16 mouse cellular contexts compared by ENCODE assay signal in genomic region chr10:58871149-58871820, GRCm38 (mm10). TPM values are rescaled to one million over a fixed set of nuclear protein-coding genes. Genes with fewer than 3 reads are reported as not detected.
DNase-seq lines count a peak whose midpoint lies in the region; ATAC-seq and TF ChIP-seq lines count a peak whose summit lies in the region.
"Had no signal": no experiment of that assay in that cellular context is flagged by ENCODE, and none has a peak within 500 bp of the region (broad histone marks: within the 10 kb centered on the region; RNA-seq: fewer than 3 reads in every experiment).

No protein-coding gene starts in this region.

- 37% methylated on average over 10 of the region's 10 CpGs for WGBS in forebrain, postnatal 0 days
- WGBS in neural tube, embryonic 15.5 days = 62% methylated on average over 10 of the region's 10 CpGs
- 75% methylated on average over 10 of the region's 10 CpGs for WGBS in liver, postnatal 0 days (ENCODE audit: insufficient replicate concordance)

- H3K4me3 ChIP-seq in forebrain, postnatal 0 days (ENCODE audit: low read depth, low read length) = no peak overlapping the region
- peak overlapping the region; percentile 17; the same call in 1 of the 2 replicates for H3K4me3 ChIP-seq in left cerebral cortex, adult 2 months
- H3K4me3 ChIP-seq in neural tube, embryonic 15.5 days (replicated peaks) = no peak overlapping the region
- H3K4me3 ChIP-seq in liver, postnatal 0 days (ENCODE audit: low read depth, low read length) = no peak overlapping the region
- H3K4me3 ChIP-seq: heart, embryonic 15.5 days; limb, embryonic 10.5 days; midbrain, embryonic 12.5 days had no signal

- no peak for TF ChIP-seq CTCF in forebrain, postnatal 0 days (IDR thresholded peaks at IDR 0.05; ENCODE audit: low read depth)
- no peak for TF ChIP-seq CTCF in left cerebral cortex, adult 2 months (IDR thresholded peaks at IDR 0.05)
- TF ChIP-seq CTCF in liver, postnatal 0 days (IDR thresholded peaks at IDR 0.05; ENCODE audit: low read depth) = no peak

- H3K36me3 ChIP-seq in forebrain, postnatal 0 days (ENCODE audit: insufficient read depth) = no peaks in the 10 kb centered on the region
- no peaks in the 10 kb centered on the region for H3K36me3 ChIP-seq in neural tube, embryonic 15.5 days
- no peaks in the 10 kb centered on the region for H3K36me3 ChIP-seq in liver, postnatal 0 days (replicated peaks; ENCODE audit: insufficient read depth, low read length)
- H3K36me3 ChIP-seq: heart, embryonic 15.5 days; limb, embryonic 10.5 days; midbrain, embryonic 12.5 days had no signal

- peak overlapping the region; percentile 84 for H3K27ac ChIP-seq in forebrain, postnatal 0 days (ENCODE audit: low read depth, low read length)
- peak overlapping the region; percentile 74 for H3K27ac ChIP-seq in left cerebral cortex, adult 2 months
- H3K27ac ChIP-seq in neural tube, embryonic 15.5 days (replicated peaks) = peak overlapping the region; percentile 49; the same call in 1 of the 2 replicates
- no peak overlapping the region for H3K27ac ChIP-seq in liver, postnatal 0 days (ENCODE audit: low read depth)
- H3K27ac ChIP-seq: heart, embryonic 15.5 days; limb, embryonic 10.5 days; midbrain, embryonic 12.5 days had no signal

- H3K9ac ChIP-seq in forebrain, postnatal 0 days = peak overlapping the region; percentile 37; the same call in 1 of the 2 replicates
- H3K9ac ChIP-seq in neural tube, embryonic 15.5 days (replicated peaks) = 0 out of 2 replicates have a peak overlapping the region, but pooled peaks have one; percentile 20
- no peak overlapping the region for H3K9ac ChIP-seq in liver, postnatal 0 days (replicated peaks)
- H3K9ac ChIP-seq: heart, embryonic 15.5 days; lung, embryonic 14.5 days; midbrain, embryonic 12.5 days had no signal

- peaks cover 34% of the 10 kb centered on the region for H3K4me1 ChIP-seq in forebrain, postnatal 0 days (ENCODE audit: insufficient read depth)
- H3K4me1 ChIP-seq in neural tube, embryonic 15.5 days = peaks cover 15% of the 10 kb centered on the region
- H3K4me1 ChIP-seq in liver, postnatal 0 days (ENCODE audit: insufficient read depth) = no peaks in the 10 kb centered on the region
- H3K4me1 ChIP-seq: heart, embryonic 15.5 days; limb, embryonic 10.5 days; midbrain, embryonic 12.5 days had no signal

- peak; percentile 67 for ATAC-seq in forebrain, postnatal 0 days
- ATAC-seq in neural tube, embryonic 15.5 days (ENCODE audit: low FRiP score) = 0 out of 2 replicates have a peak, but pooled peaks have one; percentile 26
- ATAC-seq in liver, postnatal 0 days = no peak
- ATAC-seq: Patski had no signal

- intact Hi-C loops in left cerebral cortex, adult 2 months (cut with DNase I) = loop anchor here (5.0 kb wide), 1 partner anchor 59 kb away; the partner anchor contains the start of gene Sh3rf3

- no peak for TF ChIP-seq EP300 in liver, postnatal 0 days (IDR thresholded peaks at IDR 0.05; ENCODE audit: low read depth)

- peak; percentile 50 for DNase-seq in layer of hippocampus, adult 11-12 months (ENCODE audit: low spot score)
- DNase-seq in layer of hippocampus, postnatal 36 days = no peak
- peak; percentile 57 for DNase-seq in forebrain, postnatal 0 days
- DNase-seq in left cerebral cortex, adult 2 months (ENCODE audit: extremely low spot score in 1 of 2, low spot score in 2 of 2) = peak; percentile 47 to 63
- DNase-seq in spleen, postnatal 36 days (ENCODE audit: low spot score in 2 of 2) = no peak
- no peak for DNase-seq in cerebellum, adult 11-12 months
- DNase-seq in liver, postnatal 0 days = no peak
- DNase-seq: adrenal gland, postnatal 25 days; gastrocnemius, postnatal 10 days; kidney, adult 2 months; lung, embryonic 14.5 days had no signal

- 0 out of 2 replicates have a peak overlapping the region, but pooled peaks have one; percentile 26 for H3K4me2 ChIP-seq in forebrain, postnatal 0 days (ENCODE audit: low read depth)
- H3K4me2 ChIP-seq in neural tube, embryonic 15.5 days = no peak overlapping the region
- H3K4me2 ChIP-seq in liver, postnatal 0 days (ENCODE audit: low read depth, low read length) = no peak overlapping the region
- H3K4me2 ChIP-seq: heart, embryonic 15.5 days; lung, embryonic 14.5 days; midbrain, embryonic 12.5 days had no signal

- no peaks in the 10 kb centered on the region for H3K27me3 ChIP-seq in forebrain, postnatal 0 days (ENCODE audit: insufficient read depth, low read length)
- H3K27me3 ChIP-seq in neural tube, embryonic 15.5 days (replicated peaks) = no peaks in the 10 kb centered on the region
- no peaks in the 10 kb centered on the region for H3K27me3 ChIP-seq in liver, postnatal 0 days (ENCODE audit: insufficient read depth, low read length)
- H3K27me3 ChIP-seq: heart, embryonic 15.5 days; midbrain, embryonic 12.5 days had no signal

- no peaks in the 10 kb centered on the region for H3K9me3 ChIP-seq in forebrain, postnatal 0 days (ENCODE audit: low read length)
- no peaks in the 10 kb centered on the region for H3K9me3 ChIP-seq in neural tube, embryonic 15.5 days (replicated peaks)
- no peaks in the 10 kb centered on the region for H3K9me3 ChIP-seq in liver, postnatal 0 days (ENCODE audit: low read length)
- H3K9me3 ChIP-seq: heart, embryonic 15.5 days; limb, embryonic 10.5 days; midbrain, embryonic 12.5 days had no signal

RNA-seq across cellular contexts. Expression of gene Sh3rf3, which starts 58.1 kb away (rescaled TPM):
- 10 to 100 TPM; 38.6 to 41.5 TPM for total RNA-seq in layer of hippocampus, postnatal 36 days (2021)
- total RNA-seq in forebrain, postnatal 0 days (2014; rRNA removed) = 35.5 and 38.1 TPM in 2 replicates
- polyA plus RNA-seq in forebrain, postnatal 0 days (2015; fragmentation: Nextera tagmentation; extraction: Ambion mirVana) = 6.6 and 10.1 TPM in 2 replicates
- 10 to 100 TPM; 48.3 to 55.2 TPM for total RNA-seq in left cerebral cortex, adult 2 months (2021)
- 3.3 and 3.6 TPM in 2 replicates for polyA plus RNA-seq in neural tube, embryonic 15.5 days (2015; fragmentation: Nextera tagmentation; extraction: Ambion mirVana)
- polyA plus RNA-seq in liver, postnatal 0 days (2015; fragmentation: Nextera tagmentation; extraction: Ambion mirVana) = not detected in 2 replicates

Comparison
In these comparisons a context has a peak if more than half of its experiments do, and no peak if none do; other contexts are left out.
1. DNase-seq: peak in layer of hippocampus, adult 11-12 months (single experiment), forebrain, postnatal 0 days (single experiment) and left cerebral cortex, adult 2 months (2 of 2); none in layer of hippocampus, postnatal 36 days (0 of 2), spleen, postnatal 36 days (0 of 2), cerebellum, adult 11-12 months (single experiment) and liver, postnatal 0 days (single experiment).